ENCODE assay signal across 9 mouse cellular contexts in genomic region chr12:109412071-109412440, GRCm38 (mm10). TPM values are rescaled to one million over a fixed set of nuclear protein-coding genes. Genes with fewer than 3 reads are reported as not detected.
DNase-seq lines count a peak whose midpoint lies in the region; ATAC-seq lines count a peak whose summit lies in the region.
"Had no signal": no experiment of that assay in that cellular context is flagged by ENCODE, and none has a peak within 500 bp of the region (broad histone marks: within the 10 kb centered on the region; RNA-seq: fewer than 3 reads in every experiment).

No protein-coding gene starts in this region.

- peaks cover 2% of the 10 kb centered on the region; the same call in 1 of the 2 replicates for H3K4me1 ChIP-seq in heart, embryonic 16.5 days (ENCODE audit: control insufficient read depth, insufficient read depth, low read length)
- peaks cover 57% of the 10 kb centered on the region for H3K4me1 ChIP-seq in midbrain, embryonic 10.5 days
- H3K4me1 ChIP-seq in midbrain, embryonic 16.5 days (ENCODE audit: control insufficient read depth, insufficient read depth, low read length), result peaks cover 15% of the 10 kb centered on the region; the same call in 1 of the 2 replicates
- H3K4me1 ChIP-seq in hindbrain, embryonic 15.5 days (replicated peaks), result peaks cover 38% of the 10 kb centered on the region
- H3K4me1 ChIP-seq in stomach, embryonic 15.5 days, result peaks cover 67% of the 10 kb centered on the region

- no peak for ATAC-seq in heart, embryonic 16.5 days (replicated peaks; ENCODE audit: extremely low read depth, insufficient read depth, low FRiP score)
- ATAC-seq in midbrain, embryonic 16.5 days, result no peak
- ATAC-seq in hindbrain, embryonic 15.5 days (ENCODE audit: low FRiP score, low read depth), result no peak
- 0 out of 2 replicates have a peak, but pooled peaks have one; percentile 0 for ATAC-seq in stomach, embryonic 15.5 days (ENCODE audit: insufficient read depth, low FRiP score, low read depth)

- no peak for DNase-seq in heart, postnatal 14 days
- DNase-seq in midbrain, embryonic 10.5 days (ENCODE audit: low spot score), result no peak
- no peak for DNase-seq in adrenal gland, adult (ENCODE audit: inconsistent age in 2 of 2, low spot score in 1 of 2)
- DNase-seq in adrenal gland, postnatal 14 days, result no peak
- DNase-seq: thymus, postnatal 36 days had no signal

- H3K9ac ChIP-seq in heart, embryonic 16.5 days (ENCODE audit: low read length), result no peak overlapping the region
- no peak overlapping the region for H3K9ac ChIP-seq in midbrain, embryonic 16.5 days (ENCODE audit: low read depth, low read length)
- no peak overlapping the region for H3K9ac ChIP-seq in hindbrain, embryonic 15.5 days
- no peak overlapping the region for H3K9ac ChIP-seq in stomach, embryonic 15.5 days

- peak overlapping the region; percentile 47 for H3K27ac ChIP-seq in heart, embryonic 16.5 days (ENCODE audit: low read length)
- H3K27ac ChIP-seq in midbrain, embryonic 10.5 days (replicated peaks), result peak overlapping the region; percentile 74
- H3K27ac ChIP-seq in midbrain, embryonic 16.5 days (ENCODE audit: low read length), result no peak overlapping the region
- H3K27ac ChIP-seq in hindbrain, embryonic 15.5 days (replicated peaks), result 0 out of 2 replicates have a peak overlapping the region, but pooled peaks have one; percentile 3
- peak overlapping the region; percentile 95 for H3K27ac ChIP-seq in stomach, embryonic 15.5 days

- H3K9me3 ChIP-seq in heart, embryonic 16.5 days (replicated peaks; ENCODE audit: control insufficient read depth, low read length), result no peaks in the 10 kb centered on the region
- H3K9me3 ChIP-seq in midbrain, embryonic 10.5 days (replicated peaks), result no peaks in the 10 kb centered on the region
- no peaks in the 10 kb centered on the region for H3K9me3 ChIP-seq in midbrain, embryonic 16.5 days (replicated peaks; ENCODE audit: control insufficient read depth, low read length, poor library complexity, severe bottlenecking)
- H3K9me3 ChIP-seq in hindbrain, embryonic 15.5 days, result no peaks in the 10 kb centered on the region
- H3K9me3 ChIP-seq in stomach, embryonic 15.5 days, result no peaks in the 10 kb centered on the region

- intact Hi-C loops in heart, postnatal 14 days (cut with DNase I), result no loop called here

- no peaks in the 10 kb centered on the region for H3K27me3 ChIP-seq in heart, embryonic 16.5 days (ENCODE audit: control insufficient read depth, insufficient read depth, low read length)
- H3K27me3 ChIP-seq in midbrain, embryonic 10.5 days (ENCODE audit: low read depth, poor library complexity, severe bottlenecking), result 0 out of 2 replicates have a peak, but pooled peaks cover 4% of the 10 kb centered on the region
- H3K27me3 ChIP-seq in midbrain, embryonic 16.5 days (ENCODE audit: control insufficient read depth, insufficient read depth, low read depth, low read length), result no peaks in the 10 kb centered on the region; the same call in 1 of the 2 replicates
- H3K27me3 ChIP-seq in hindbrain, embryonic 15.5 days, result no peaks in the 10 kb centered on the region
- H3K27me3 ChIP-seq in stomach, embryonic 15.5 days (replicated peaks), result no peaks in the 10 kb centered on the region

- no peak overlapping the region for H3K4me2 ChIP-seq in heart, embryonic 16.5 days (ENCODE audit: low read depth, low read length)
- H3K4me2 ChIP-seq in midbrain, embryonic 16.5 days (ENCODE audit: low read length), result no peak overlapping the region
- no peak overlapping the region for H3K4me2 ChIP-seq in hindbrain, embryonic 15.5 days
- H3K4me2 ChIP-seq in stomach, embryonic 15.5 days, result no peak overlapping the region

- no peaks in the 10 kb centered on the region for H3K36me3 ChIP-seq in heart, embryonic 16.5 days (ENCODE audit: control insufficient read depth, insufficient read depth)
- no peaks in the 10 kb centered on the region for H3K36me3 ChIP-seq in midbrain, embryonic 10.5 days
- H3K36me3 ChIP-seq in midbrain, embryonic 16.5 days (ENCODE audit: control insufficient read depth, insufficient read depth, low read length), result no peaks in the 10 kb centered on the region
- H3K36me3 ChIP-seq in hindbrain, embryonic 15.5 days, result no peaks in the 10 kb centered on the region
- H3K36me3 ChIP-seq in stomach, embryonic 15.5 days, result no peaks in the 10 kb centered on the region

- 64% methylated on average over 8 of the region's 8 CpGs for WGBS in heart, embryonic 16.5 days
- WGBS in midbrain, embryonic 10.5 days, result 79% methylated on average over 8 of the region's 8 CpGs
- 65% methylated on average over 8 of the region's 8 CpGs for WGBS in midbrain, embryonic 16.5 days
- WGBS in hindbrain, embryonic 15.5 days, result 72% methylated on average over 8 of the region's 8 CpGs
- WGBS in stomach, embryonic 15.5 days, result 43% methylated on average over 8 of the region's 8 CpGs

- no peak overlapping the region for H3K4me3 ChIP-seq in heart, embryonic 16.5 days (ENCODE audit: low read length)
- no peak overlapping the region for H3K4me3 ChIP-seq in midbrain, embryonic 10.5 days
- H3K4me3 ChIP-seq in midbrain, embryonic 16.5 days (ENCODE audit: low read depth, low read length), result no peak overlapping the region
- no peak overlapping the region for H3K4me3 ChIP-seq in hindbrain, embryonic 15.5 days
- no peak overlapping the region for H3K4me3 ChIP-seq in stomach, embryonic 15.5 days (replicated peaks)

RNA-seq across cellular contexts. Expression of gene Dlk1, which starts 40.6 kb away (rescaled TPM):
- 169 and 179 TPM in 2 replicates for polyA plus RNA-seq in heart, embryonic 16.5 days (2015; fragmentation: Nextera tagmentation; extraction: Ambion mirVana)
- total RNA-seq in heart, postnatal 14 days (2021), result 1 to 10 TPM; 2.7 to 3.1 TPM
- 107 and 118 TPM in 2 replicates for polyA plus RNA-seq in midbrain, embryonic 10.5 days (2016; fragmentation: Nextera tagmentation; extraction: Ambion mirVana)
- 50.4 and 66.0 TPM in 2 replicates for polyA plus RNA-seq in midbrain, embryonic 16.5 days (2015; fragmentation: Nextera tagmentation; extraction: Ambion mirVana)
- polyA plus RNA-seq in hindbrain, embryonic 15.5 days (2015; fragmentation: Nextera tagmentation; extraction: Ambion mirVana), result 56.8 and 61.4 TPM in 2 replicates
- polyA plus RNA-seq in stomach, embryonic 15.5 days (2015; fragmentation: Nextera tagmentation; extraction: Ambion mirVana), result 487 and 492 TPM in 2 replicates
- 494 and 529 TPM in 2 replicates for total RNA-seq in adrenal gland, postnatal 14 days (2021)
